Mouse (Mus musculus): Measurements from ENCODE around the gene Clpp. TPM values are rescaled to one million over a fixed set of nuclear protein-coding genes. Genes with fewer than 3 reads are reported as not detected.

The Clpp gene
- polyA plus RNA-seq, 1 experiment from 2014 or later, result 142 TPM

DNA sequence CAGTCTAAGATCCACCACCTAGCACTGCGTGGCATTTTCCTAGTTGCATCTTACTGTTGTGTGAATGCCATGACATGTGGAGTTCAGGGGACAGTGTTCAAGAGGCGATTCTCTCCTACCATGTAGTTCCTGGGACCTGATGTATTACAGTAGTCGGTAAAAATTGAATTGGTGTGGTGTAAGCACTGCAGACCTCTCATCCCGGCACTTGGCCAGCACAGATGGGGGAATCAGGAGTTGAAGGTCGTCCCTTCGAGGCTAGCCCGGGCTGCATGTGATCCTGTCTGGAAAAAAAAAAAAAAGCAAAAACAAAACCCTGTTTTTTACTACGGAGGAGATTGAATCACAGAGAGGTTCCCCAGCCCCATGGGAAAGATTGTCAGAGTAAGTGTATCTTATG, 4.9 kb downstream of the Clpp start:
- Histone ChIP-seq H3K9me3 (ENCODE audit: control insufficient read depth, low read length) (no peaks in the 10 kb centered on the region), H3K4me3 (ENCODE audit: low read depth, low read length) (no peak overlapping the region), H3K36me3 (ENCODE audit: control insufficient read depth, insufficient read depth, low read length) (peaks cover 25% of the 10 kb centered on the region), H3K27me3 (ENCODE audit: control insufficient read depth, insufficient read depth, low read length) (no peaks in the 10 kb centered on the region), H3K9ac (ENCODE audit: low read length) (no peak overlapping the region), H3K4me1 (ENCODE audit: control insufficient read depth, insufficient read depth, low read length) (peaks cover 4% of the 10 kb centered on the region), H3K27ac (ENCODE audit: low read depth, low read length) (no peak overlapping the region), H3K4me2 (ENCODE audit: low read depth) (no peak overlapping the region)
- DNase-seq (ENCODE audit: low spot score) (no peak), ATAC-seq (ENCODE audit: insufficient read depth, low FRiP score, low TSS enrichment) (no peak)
- 91% methylated on average over 8 of the region's 8 CpGs for WGBS

DNA sequence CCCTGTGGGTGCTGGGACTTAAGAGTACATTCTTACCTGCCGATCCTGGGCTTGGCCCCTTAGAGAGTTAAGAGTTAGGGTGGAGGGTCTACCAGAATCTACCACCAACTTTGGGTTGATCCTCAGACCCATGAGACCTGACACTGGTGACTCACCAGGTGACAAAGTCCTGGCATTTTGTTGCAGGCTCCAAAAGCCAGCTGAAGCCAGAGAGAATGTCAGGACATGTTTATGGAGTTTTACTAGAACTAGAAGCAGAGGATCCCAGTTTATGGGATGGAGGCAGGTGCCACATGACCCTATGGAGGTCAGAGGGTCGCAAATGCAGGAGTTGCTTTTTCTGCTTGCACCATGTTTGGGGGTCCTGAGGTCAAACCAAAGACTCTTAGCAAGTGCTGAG, 6.4 kb downstream of the Clpp start:
- Histone ChIP-seq H3K4me2 (ENCODE audit: low read depth) (no peak overlapping the region), H3K9ac (ENCODE audit: low read length) (no peak overlapping the region), H3K4me1 (ENCODE audit: control insufficient read depth, insufficient read depth, low read length) (peaks cover 4% of the 10 kb centered on the region), H3K4me3 (ENCODE audit: low read depth, low read length) (no peak overlapping the region), H3K36me3 (ENCODE audit: control insufficient read depth, insufficient read depth, low read length) (peaks cover 25% of the 10 kb centered on the region), H3K27ac (ENCODE audit: low read depth, low read length) (no peak overlapping the region), H3K27me3 (ENCODE audit: control insufficient read depth, insufficient read depth, low read length) (no peaks in the 10 kb centered on the region), H3K9me3 (ENCODE audit: control insufficient read depth, low read length) (no peaks in the 10 kb centered on the region)
- peak; percentile 0; the same call in 1 of the 2 replicates for ATAC-seq (ENCODE audit: insufficient read depth, low FRiP score, low TSS enrichment)
- DNase-seq (ENCODE audit: low spot score), result no peak
- WGBS, result 72% methylated on average over 2 of the region's 2 CpGs

DNA sequence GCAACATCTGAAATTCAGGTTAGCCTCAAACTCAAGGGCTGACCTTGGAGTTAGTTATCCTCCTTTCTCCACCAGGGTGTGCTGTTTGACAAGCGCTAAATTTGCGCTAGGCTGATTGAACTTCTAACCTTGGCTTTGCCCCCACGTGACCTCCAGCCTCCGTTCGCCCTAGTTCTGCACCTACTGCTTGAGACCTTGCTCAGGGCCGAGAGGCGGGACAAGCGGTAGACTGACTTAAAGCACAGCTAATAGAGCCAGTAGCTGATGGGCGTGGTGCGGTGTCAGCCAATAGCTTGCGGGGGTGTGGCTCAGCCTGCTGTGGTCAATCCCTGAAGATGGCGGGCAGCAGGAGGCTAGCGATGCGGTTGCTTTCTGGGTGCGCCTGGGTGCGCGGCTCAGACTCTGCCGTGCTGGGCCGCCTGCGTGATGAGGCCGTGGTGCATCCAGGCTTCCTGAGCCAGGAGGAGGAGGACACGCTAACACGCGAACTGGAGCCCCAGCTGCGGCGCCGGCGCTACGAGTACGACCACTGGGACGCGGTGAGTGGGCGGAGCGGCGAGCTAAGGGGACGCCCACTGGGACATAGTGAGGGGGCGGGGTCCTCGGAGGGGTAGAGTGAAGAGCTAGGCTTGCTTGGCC, 7.0 kb downstream of the Clpp start, which contains the start of gene Alkbh7:
Gene Alkbh7 (plus strand): TSS at position 311 of the 639 bp plus-strand sequence.
- peaks cover 25% of the 10 kb centered on the region for H3K36me3 ChIP-seq (ENCODE audit: control insufficient read depth, insufficient read depth, low read length)
- H3K9me3 ChIP-seq (ENCODE audit: control insufficient read depth, low read length), result no peaks in the 10 kb centered on the region
- H3K27ac ChIP-seq (ENCODE audit: low read depth, low read length), result no peak within 1 kb of the TSS
- H3K4me3 ChIP-seq (ENCODE audit: low read depth, low read length), result peak within 1 kb of the TSS; percentile 79
- peaks cover 4% of the 10 kb centered on the region for H3K4me1 ChIP-seq (ENCODE audit: control insufficient read depth, insufficient read depth, low read length)
- 0% methylated on average over 38 of the region's 38 CpGs for WGBS
- ATAC-seq (ENCODE audit: insufficient read depth, low FRiP score, low TSS enrichment) (peak; percentile 99), DNase-seq (ENCODE audit: low spot score) (peak; percentile 93)
- H3K4me2 ChIP-seq (ENCODE audit: low read depth), result peak within 1 kb of the TSS; percentile 38
- H3K9ac ChIP-seq (ENCODE audit: low read length), result peak within 1 kb of the TSS; percentile 60
- H3K27me3 ChIP-seq (ENCODE audit: control insufficient read depth, insufficient read depth, low read length), result no peaks in the 10 kb centered on the region

DNA sequence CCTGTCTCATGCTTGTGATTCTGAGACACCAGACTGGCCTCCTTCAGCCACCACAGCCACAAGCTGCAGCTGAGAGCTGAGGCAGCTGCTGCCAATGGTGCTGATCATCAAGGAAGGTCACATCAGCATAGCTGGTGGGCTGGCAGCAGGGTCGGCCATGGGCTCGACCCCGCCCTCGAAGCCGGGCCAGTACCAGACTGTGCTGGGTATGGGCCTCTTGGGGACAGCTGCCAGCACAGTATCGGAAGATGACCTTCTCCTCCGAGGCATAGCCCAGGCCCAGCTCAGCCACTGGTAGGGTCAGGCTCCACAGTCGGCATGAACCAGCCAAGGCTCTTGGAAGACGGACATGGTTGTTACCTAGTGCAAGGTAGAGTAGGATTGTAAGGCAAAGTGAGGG, 9.3 kb downstream of the Clpp start:
- no peak overlapping the region for H3K27ac ChIP-seq (ENCODE audit: low read depth, low read length)
- no peaks in the 10 kb centered on the region for H3K27me3 ChIP-seq (ENCODE audit: control insufficient read depth, insufficient read depth, low read length)
- H3K4me3 ChIP-seq (ENCODE audit: low read depth, low read length), result no peak overlapping the region
- WGBS, result 91% methylated on average over 9 of the region's 9 CpGs
- peaks cover 17% of the 10 kb centered on the region for H3K36me3 ChIP-seq (ENCODE audit: control insufficient read depth, insufficient read depth, low read length)
- H3K9ac ChIP-seq (ENCODE audit: low read length), result no peak overlapping the region
- H3K4me2 ChIP-seq (ENCODE audit: low read depth), result no peak overlapping the region
- H3K9me3 ChIP-seq (ENCODE audit: control insufficient read depth, low read length), result no peaks in the 10 kb centered on the region
- H3K4me1 ChIP-seq (ENCODE audit: control insufficient read depth, insufficient read depth, low read length), result peaks cover 4% of the 10 kb centered on the region
- DNase-seq (ENCODE audit: low spot score) (no peak), ATAC-seq (ENCODE audit: insufficient read depth, low FRiP score, low TSS enrichment) (no peak)

DNA sequence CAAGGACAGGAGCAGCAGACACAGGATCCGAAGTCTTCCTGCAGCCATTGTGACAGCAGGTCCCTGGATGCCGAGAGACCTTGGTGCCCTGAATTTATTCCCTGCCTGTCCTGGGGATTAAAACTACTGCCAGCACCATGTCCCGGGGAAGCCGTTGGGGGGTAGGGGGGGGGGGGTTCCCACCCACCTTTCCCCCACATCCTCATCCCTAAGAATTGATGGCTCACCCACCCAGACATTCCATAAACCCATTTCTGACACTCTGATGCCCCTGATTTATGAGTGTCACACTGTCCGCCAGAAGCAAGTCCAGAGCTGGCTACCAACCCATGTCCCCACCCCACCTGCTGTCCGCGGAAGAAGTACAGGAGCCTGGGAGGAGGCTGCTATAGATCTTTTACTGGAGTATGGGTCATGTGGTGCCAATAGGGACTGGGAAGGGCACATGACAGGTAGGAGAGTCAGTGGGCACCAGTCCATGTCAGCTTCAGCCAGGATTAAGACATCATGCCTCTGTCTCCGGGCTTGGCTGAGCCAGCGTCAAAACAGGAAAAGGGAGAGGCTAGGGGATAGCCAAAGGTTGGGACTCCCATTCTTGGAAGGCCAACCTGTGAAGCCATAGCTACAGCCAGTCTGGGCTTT, 10.0 kb downstream of the Clpp start, which contains the start of gene Pspn:
Gene Pspn (minus strand): TSS at position 51 of the 642 bp plus-strand sequence.
- Histone ChIP-seq H3K27ac (ENCODE audit: low read depth, low read length) (no peak within 1 kb of the TSS), H3K9ac (ENCODE audit: low read length) (no peak within 1 kb of the TSS), H3K4me3 (ENCODE audit: low read depth, low read length) (no peak within 1 kb of the TSS), H3K4me2 (ENCODE audit: low read depth) (no peak within 1 kb of the TSS), H3K36me3 (ENCODE audit: control insufficient read depth, insufficient read depth, low read length) (peaks cover 17% of the 10 kb centered on the region), H3K4me1 (ENCODE audit: control insufficient read depth, insufficient read depth, low read length) (peaks cover 4% of the 10 kb centered on the region), H3K9me3 (ENCODE audit: control insufficient read depth, low read length) (no peaks in the 10 kb centered on the region), H3K27me3 (ENCODE audit: control insufficient read depth, insufficient read depth, low read length) (no peaks in the 10 kb centered on the region)
- 87% methylated on average over 9 of the region's 9 CpGs for WGBS
- no peak for ATAC-seq (ENCODE audit: insufficient read depth, low FRiP score, low TSS enrichment)
- DNase-seq (ENCODE audit: low spot score), result no peak

DNA sequence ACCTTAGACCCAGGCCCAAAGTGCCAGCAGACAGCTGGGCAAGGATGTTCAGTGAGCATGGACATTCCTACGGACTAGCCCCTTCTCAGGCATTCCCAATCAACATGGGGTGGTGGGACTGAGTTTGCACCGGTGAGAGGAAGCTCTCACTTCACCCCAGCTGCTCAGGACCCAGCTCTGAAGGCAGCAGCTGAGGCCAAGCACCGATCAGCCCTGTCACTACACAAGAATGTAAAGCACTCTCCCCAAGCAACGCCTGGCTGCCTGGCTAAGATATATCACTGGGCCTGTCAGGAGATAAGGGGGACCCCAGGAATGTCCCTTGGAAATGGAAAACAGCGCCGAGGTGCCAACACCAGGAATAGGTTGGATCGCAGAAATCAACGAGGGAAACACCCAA, 11.1 kb downstream of the Clpp start:
- Histone ChIP-seq H3K36me3 (ENCODE audit: control insufficient read depth, insufficient read depth, low read length) (peaks cover 13% of the 10 kb centered on the region), H3K9me3 (ENCODE audit: control insufficient read depth, low read length) (no peaks in the 10 kb centered on the region), H3K4me3 (ENCODE audit: low read depth, low read length) (no peak overlapping the region), H3K4me1 (ENCODE audit: control insufficient read depth, insufficient read depth, low read length) (peaks cover 4% of the 10 kb centered on the region), H3K9ac (ENCODE audit: low read length) (no peak overlapping the region), H3K27me3 (ENCODE audit: control insufficient read depth, insufficient read depth, low read length) (no peaks in the 10 kb centered on the region), H3K27ac (ENCODE audit: low read depth, low read length) (no peak overlapping the region), H3K4me2 (ENCODE audit: low read depth) (no peak overlapping the region)
- WGBS, result 79% methylated on average over 8 of the region's 8 CpGs
- ATAC-seq (ENCODE audit: insufficient read depth, low FRiP score, low TSS enrichment), result no peak
- DNase-seq (ENCODE audit: low spot score), result no peak

DNA sequence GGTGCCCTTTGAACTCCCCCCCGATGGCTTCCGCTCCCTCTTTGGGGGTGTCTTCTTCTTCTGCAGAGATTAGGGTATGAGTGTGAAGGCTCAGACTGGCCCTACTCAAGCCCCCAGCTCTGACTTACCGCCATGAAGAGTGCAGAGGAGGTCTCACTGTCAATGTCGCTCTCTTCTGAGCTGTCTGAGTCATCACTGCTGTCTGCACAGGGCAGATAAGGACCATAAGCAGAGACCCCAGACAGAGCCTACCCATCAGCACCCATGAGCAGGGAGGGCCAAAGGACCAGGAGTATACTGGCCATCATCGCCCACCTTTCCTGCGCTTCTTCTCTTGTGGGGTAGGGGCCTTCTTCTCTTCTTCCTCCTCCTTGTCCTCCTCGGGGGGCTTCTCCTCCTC, 13.9 kb downstream of the Clpp start:
- Histone ChIP-seq H3K9ac (ENCODE audit: low read length) (no peak overlapping the region), H3K4me2 (ENCODE audit: low read depth) (no peak overlapping the region), H3K36me3 (ENCODE audit: control insufficient read depth, insufficient read depth, low read length) (peaks cover 16% of the 10 kb centered on the region), H3K9me3 (ENCODE audit: control insufficient read depth, low read length) (no peaks in the 10 kb centered on the region), H3K4me1 (ENCODE audit: control insufficient read depth, insufficient read depth, low read length) (no peaks in the 10 kb centered on the region), H3K27ac (ENCODE audit: low read depth, low read length) (no peak overlapping the region), H3K4me3 (ENCODE audit: low read depth, low read length) (no peak overlapping the region), H3K27me3 (ENCODE audit: control insufficient read depth, insufficient read depth, low read length) (no peaks in the 10 kb centered on the region)
- DNase-seq (ENCODE audit: low spot score) (no peak), ATAC-seq (ENCODE audit: insufficient read depth, low FRiP score, low TSS enrichment) (no peak)
- WGBS, result 95% methylated on average over 7 of the region's 7 CpGs

DNA sequence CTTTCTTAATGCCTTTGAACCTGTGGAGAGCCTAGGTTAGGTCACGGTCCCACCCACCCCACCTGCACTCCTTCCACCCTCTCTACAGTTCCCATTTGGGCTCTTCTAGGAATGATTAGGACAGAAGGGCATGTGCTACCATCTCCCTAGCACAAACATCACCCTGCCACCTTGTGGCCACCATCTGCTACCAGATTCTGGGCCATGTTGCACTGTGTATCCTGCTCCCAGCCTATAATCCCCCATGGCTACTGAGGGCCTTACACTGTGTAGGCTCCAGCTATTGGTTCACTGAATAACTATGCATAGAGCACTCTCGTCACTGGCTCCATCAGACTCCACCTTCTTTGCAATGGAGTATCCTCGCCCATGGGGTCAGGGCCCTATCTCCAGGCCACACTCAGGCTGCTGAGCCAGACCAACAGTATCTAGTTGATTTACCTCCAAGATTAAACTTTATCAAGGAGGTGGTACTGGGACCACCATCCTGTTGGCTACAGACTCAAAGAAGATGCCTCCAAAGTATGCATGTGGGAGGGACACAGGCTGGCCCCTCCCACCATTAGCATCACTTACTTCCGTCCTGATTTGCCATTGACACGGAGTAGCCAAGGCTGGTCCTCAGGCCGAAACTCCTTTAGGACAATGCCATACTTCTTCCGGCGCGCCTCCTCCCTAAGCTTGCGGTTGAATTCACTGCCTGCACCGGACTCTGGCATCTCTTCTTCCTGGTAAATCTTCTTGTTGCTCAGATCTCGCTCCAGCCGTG, 17.2 kb downstream of the Clpp start:
- Histone ChIP-seq H3K4me3 (ENCODE audit: low read depth, low read length) (no peak overlapping the region), H3K27me3 (ENCODE audit: control insufficient read depth, insufficient read depth, low read length) (no peaks in the 10 kb centered on the region), H3K4me1 (ENCODE audit: control insufficient read depth, insufficient read depth, low read length) (peaks cover 4% of the 10 kb centered on the region), H3K9me3 (ENCODE audit: control insufficient read depth, low read length) (no peaks in the 10 kb centered on the region), H3K27ac (ENCODE audit: low read depth, low read length) (no peak overlapping the region), H3K9ac (ENCODE audit: low read length) (no peak overlapping the region), H3K4me2 (ENCODE audit: low read depth) (no peak overlapping the region), H3K36me3 (ENCODE audit: control insufficient read depth, insufficient read depth, low read length) (peaks cover 16% of the 10 kb centered on the region)
- DNase-seq (ENCODE audit: low spot score) (no peak), ATAC-seq (ENCODE audit: insufficient read depth, low FRiP score, low TSS enrichment) (no peak)
- WGBS, result 92% methylated on average over 13 of the region's 13 CpGs
